Mouse (Mus musculus) adrenal gland, adult (tissue): ENCODE measurements at regions not wholly inside any gene's neighbourhood (a gene's known extent, or its start where the extent isn't known, plus 50 kb on each side); places are given as distances from the start of the nearest gene placed in this dataset.

ENCODE experiments used
- DNase-seq, 2 experiments: peaks; one replicate each; pipeline ENCODE4 v3.0.0; 2022 to 2023; ENCODE audit warnings: low spot score in 1 of 2; ENCODE audit not compliant: inconsistent age in 2 of 2

DNA sequence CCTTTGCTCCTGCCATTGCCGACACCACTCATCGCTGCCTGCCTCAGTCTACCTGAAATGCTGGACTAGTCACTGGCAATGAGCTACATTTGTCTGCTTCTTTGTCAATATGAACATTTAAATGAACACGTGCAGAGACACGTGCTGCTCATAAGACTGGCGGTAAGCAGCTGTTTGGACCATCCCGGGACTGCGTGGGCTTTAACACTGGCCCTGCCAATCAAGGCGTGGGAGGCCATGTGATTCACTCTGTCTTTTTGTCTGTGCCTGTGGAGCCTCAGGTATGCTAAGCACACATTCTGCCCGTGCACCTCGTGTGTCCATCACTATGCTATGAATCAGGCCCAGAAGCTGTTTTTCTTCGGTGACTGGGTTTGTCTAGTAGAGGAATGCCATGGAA is 199.9 kb downstream of the Rpap3 start:
- DNase-seq: no peak

DNA sequence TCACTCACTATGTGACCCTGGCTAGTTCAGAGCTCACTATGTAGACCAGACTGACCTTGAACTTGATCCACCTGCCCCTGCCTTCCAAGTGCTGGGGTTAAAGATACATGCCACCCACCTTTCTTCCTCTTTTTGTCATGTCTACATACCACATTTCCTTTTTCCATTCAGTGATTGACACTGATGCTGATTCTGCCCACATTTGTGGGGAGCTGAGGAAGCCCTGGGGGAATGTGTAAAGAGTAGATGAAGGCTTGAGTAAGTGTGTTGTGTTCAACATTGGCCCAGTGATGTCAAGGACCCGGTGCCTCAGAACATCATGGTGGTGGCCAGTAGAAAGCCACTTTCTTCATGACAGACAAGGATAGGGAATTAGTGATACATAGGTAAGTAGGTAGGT is 201.3 kb downstream of the Rpap3 start:
- DNase-seq: no peak

DNA sequence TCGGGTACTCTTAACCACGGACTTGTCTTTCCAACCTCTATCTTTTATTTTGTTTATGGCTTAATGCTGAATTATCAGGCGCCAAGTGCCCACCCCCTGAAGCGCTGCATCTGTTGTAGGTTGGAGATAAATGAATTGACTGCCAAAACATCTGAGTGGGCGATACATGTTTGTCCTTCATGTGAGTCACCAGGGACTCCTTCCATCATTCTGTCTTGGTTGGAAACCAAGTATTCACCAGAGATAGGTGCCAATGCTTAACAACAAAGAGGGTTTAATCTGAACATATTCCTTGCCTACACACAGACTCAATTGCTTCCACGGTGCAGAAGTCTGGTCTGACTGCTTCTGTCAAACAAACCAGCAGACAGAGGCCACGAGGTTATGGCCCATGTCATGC is 203.6 kb downstream of the Rpap3 start:
- DNase-seq: no peak

DNA sequence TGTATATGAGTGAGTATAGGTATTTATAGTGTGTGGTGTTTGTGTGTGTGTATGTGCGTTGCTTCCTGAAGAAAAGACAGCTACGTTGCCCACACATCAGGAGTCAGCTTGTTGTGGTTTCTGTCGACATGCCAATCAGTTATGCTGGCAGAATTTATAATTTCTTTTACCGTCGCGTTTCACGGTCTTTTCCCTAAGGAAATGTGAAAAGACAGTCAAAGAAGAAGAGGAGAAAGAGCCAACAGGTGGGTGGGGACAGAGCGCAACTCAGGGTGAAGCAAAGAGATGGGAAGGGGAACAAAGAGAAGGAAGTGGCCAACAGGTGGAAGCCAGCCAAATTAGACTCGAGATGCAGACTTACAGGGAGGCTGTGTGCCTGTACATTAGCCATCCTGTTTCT is 204.2 kb downstream of the Rpap3 start:
- DNase-seq: no peak

DNA sequence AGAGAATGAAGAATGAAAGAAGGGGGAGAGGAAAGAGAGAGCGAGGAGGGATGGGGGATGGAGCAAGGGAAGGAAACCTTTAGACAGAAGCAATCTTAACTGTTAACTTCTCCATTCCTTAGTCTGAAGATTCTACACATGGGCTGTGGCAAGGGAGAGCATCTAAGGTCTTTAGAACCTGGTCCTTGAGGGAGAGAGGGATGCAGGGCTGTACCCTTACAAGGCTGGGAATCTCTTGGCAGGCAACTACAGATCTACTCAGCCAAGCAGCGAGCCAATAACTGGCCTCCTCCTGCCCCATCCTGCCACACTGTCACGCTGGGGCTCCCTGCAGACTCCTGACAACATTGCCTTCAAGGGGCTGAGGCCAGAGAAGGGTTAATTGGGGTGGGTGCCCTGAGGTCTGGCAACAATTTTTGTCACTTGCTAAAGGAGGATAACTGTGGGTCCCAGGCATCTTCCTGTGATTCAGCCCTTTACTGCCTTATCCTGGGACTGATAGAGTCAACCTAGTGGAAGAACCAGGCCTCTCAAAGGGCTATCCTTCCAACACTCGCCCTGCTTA is 205.7 kb downstream of the Rpap3 start:
- no peak for DNase-seq

DNA sequence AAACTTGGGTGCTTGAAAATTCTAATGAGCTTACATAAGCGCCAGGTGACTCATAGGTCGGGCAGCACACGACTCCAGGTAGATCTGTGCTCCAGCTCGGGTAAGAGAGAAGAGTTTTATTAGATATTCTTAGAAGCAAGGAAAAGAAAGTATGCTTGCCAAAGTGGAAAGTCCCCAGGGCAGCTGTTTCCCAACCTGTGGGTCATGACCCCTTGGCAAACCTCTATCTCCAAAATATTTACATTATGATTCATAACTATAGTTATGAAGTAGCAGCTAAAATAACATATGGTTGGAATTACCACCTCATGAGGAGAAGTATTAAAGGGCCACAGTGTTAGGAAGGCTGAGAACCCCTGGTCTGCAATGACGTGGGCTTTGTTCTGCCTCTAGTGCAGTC is 206.4 kb downstream of the Rpap3 start:
- no peak for DNase-seq

DNA sequence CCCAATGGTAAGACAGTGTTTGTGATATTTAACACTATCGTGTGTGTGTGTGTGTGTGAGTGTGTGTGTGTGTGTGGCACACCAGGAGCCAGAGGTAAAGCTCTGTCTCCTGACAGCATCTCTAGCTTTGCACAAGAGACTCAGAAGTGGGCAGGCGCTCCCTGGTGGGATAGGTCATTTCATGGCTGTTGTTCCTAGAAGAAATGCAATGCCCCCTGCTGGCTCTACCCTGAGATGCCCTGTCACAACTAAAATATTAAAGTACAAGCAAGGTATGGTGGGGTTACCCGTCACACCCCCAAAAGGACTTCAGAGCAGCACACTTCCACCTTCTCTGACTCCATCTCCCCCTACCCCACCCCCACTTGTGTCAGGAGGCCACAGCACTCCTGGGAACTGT is 207.2 kb downstream of the Rpap3 start:
- peak; percentile 13 to 57 for DNase-seq

DNA sequence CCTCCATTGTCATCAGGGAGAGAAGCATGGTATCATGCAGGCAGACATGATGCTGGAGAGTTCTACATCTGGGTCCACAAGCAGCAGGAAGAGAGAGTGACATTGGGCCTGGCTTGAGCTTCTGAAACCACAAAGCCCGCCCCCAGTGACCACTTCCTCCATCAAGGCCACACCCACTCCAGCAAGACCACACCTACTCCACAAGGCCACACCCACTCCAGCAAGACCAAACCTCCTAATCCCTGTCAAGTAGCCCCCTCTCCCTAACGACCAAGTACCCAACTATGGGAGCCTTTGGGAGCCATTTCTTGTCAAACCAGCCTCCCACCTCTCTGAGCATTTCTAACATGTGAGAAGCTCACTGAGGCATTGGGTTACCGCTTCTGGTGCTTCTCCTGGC is 209.6 kb downstream of the Rpap3 start:
- DNase-seq: no peak

DNA sequence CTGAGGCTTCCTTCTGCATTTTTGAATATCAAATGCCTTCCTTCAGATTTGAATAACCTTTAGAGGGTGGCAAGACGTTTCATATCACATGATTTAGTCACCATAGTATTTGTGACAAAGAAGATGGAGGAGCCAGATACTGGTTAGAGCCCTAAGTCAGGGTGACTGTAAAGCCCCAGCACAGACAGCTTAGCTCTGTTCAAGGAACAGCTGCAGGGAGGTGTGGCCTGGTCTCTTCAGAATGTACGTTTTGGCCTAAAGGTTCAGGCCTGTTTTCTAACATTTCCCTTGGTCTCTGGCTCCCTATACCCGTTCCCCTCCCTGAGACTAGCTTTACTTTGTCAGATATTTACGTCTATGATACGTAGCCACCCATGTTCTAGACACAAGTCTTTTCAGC is 212.3 kb downstream of the Rpap3 start:
- no peak for DNase-seq

DNA sequence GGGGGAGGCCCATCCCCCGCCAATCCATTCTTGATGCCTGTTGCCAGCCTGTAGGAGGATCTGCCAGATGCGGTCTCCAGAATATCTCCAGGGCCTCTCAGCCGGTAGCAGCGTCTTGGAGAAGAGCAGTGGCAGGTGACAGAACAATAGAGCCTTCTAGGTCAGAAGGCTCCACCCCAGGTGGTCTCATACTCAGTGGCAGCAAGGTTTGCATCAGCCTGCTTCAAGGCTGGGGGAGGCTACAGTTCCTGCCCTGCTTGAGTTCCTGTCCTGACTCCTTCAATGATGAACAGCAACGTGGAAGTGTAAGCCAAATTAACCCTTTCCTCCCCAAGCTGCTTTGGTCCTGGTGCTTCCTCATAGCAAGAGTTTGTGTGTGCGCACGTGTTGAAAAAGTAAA is 213.8 kb downstream of the Rpap3 start:
- no peak for DNase-seq

DNA sequence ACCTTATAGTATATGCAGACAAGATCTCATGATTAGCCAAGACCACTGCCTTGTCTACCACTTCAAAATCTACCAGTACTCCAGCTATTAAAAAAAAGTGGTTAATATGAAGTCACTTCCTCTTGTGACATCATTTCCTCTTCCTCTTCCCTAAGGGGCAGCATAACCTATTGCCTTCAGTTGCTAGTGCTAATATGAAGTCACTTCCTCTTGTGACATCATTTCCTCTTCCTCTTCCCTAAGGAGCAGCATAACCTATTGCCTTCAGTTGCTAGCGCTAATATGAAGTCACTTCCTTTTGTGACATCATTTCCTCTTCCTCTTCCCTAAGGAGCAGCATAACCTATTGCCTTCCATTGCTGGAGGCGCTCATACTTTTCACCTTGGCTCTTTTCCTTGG is 218.2 kb downstream of the Rpap3 start:
- DNase-seq: no peak

DNA sequence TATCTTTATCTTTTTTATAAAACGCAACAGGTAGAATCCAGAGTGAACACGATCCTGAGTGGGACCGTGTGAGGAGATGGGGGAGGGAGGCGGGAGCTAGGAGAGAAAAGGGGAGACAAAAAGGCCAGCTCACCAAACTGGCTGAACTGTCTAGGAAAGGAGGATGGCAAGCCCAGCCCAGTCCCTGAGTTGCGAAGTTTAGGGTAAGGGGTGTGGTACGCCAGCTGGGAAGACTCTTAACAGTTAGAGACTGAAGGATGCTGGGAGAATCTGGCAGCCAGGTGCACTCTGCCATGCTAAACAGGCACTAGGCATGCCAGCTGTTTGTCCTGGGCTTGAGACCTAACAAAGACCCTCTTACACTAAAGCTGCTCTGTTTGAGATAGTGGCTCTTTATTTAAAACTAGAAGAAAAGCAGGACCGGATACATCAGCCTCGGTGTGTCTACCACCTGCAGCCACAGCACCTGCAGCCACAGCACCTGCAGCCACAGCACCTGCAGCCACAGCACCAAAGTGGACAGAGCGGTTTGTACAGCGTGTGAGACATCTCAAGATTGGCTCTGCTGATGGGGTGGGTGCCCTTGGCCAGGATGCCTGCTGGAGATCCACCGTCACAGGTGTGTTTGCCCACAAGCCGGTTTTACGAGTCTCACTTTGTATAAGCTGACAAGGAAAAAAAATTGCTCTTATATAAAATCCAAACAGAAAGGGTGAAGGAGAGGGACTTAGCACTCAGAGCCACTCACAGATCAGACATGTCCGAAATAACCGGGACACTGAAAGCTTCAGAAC is 225.1 kb upstream of the Amigo2 start:
- no peak for DNase-seq

DNA sequence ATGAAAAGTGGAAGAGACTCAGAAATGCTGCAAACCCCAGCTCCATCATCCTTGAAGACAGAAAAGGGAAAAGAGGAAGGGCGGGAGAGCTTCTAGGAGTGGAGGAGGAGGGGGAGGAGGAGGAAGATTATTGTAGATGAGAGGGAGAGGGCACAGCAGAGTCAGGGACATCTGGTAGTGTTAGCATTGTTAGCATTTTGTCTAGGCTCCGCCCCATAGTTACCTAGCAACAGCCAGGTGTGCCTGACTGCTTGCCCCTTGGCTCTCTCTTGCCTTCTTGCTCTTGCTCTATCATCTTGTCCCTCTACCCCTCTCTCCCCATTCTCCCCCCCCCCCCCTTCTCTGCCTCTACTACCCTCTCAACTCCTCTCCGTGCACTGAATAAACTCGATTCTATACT is 224.4 kb upstream of the Amigo2 start:
- no peak for DNase-seq

DNA sequence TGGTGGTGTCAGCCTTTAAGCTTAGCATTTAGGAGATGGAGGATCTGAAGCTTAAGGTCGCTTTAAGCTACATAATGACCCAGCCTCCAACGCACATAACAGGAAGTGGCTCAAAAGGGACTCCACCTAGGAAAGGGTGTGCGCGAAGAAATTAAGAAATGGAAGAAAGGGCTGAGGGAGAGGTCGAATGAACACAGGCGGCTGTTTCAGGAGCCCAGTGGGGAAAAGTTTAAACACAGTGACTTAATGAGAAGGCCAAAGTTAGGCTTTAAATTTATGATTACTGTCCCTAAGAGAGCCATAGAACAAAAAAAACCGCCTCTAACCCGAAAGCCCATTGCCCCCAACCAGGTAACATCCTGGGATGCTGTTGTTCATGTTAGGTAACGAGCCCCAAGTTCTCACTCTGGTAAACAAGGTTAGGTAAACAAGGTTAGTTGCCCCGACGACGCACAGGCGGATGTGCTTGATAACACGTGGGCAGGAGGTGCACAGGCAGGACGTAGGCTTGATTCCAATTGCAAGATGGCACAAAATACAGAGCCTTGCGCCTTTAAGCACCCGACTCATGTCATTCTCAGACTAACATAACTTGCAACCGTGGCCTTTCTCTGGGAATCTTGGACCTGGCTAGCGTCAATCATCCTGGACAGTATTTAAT is 222.7 kb upstream of the Amigo2 start:
- DNase-seq: no peak

DNA sequence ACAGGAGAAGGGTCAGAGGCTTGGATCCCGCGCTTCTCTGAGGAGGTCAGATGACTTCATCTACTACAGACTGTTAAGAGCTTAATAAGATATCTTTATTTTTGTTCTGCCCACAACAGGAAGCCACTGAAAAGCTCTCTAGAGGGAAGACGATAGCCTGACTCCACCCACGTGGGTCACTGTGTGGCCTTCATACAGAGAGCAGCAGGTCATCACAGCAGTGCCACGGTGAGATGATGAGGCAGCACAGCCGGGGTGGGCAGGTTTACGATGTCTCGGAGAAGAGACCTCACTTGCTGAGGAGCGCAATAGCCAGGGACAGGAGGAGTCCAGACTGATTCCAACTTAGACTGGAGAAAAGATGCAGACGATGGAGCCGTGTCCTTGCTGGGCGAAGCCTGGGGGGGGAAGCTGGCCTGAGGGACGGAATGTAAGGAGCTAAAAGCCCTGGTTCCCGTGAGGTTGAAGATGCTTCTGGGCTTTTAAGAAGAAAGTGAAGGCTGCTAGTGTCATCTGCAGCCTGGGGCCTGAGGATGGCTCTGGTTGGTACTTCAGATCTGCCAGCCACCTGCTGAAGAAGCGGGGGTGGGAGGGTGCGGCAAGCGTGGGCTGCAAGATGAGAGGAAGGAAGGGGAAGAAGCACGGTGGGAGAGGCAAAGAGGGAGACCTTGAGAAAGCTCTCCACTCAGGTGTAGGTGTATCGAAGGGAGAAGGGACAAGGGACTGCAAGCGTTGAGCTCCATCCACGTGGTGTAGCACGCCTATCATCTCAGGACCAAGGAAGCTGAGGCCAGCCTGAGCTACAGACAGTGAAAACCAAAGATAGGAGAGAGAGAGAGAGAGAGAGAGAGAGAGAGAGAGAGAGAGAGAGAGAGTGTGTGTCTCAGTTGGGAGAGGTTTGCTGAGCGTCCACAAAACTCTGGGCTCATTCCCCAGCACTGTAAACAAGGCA is 221.9 kb upstream of the Amigo2 start:
- no peak for DNase-seq

DNA sequence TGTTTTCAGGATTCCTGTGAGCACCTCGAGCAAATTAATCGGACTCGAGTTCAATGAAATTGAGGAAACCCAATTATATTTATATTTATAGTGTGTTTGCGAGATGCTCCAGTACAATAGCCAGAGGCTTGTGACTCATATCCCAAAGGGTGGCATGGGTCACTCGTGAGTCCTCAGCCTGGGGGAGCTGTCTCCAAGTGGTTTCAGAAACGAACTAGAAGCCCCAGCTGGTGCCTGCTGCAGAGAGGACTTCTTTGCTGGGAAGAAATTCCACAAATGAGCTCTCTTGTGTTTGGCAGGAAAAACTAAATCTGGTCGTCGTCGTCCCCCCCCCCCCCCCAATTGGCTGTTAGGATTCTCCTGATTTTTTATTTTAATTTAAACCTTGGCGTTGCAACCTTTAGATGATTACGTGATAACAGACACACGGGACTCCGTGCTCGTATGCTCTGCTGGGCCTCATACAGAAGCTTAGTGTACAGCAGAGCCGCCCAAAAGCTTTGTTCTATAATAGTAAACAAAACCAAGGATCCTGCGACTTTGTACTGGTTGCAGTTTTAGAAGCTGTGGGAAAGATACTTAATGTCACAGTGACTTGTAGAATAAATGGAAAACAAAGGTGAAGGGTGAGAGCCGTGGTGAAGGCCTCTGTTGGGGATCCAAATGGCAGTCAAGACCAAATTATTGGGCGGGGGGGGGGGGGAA is 220.8 kb upstream of the Amigo2 start:
- no peak for DNase-seq

DNA sequence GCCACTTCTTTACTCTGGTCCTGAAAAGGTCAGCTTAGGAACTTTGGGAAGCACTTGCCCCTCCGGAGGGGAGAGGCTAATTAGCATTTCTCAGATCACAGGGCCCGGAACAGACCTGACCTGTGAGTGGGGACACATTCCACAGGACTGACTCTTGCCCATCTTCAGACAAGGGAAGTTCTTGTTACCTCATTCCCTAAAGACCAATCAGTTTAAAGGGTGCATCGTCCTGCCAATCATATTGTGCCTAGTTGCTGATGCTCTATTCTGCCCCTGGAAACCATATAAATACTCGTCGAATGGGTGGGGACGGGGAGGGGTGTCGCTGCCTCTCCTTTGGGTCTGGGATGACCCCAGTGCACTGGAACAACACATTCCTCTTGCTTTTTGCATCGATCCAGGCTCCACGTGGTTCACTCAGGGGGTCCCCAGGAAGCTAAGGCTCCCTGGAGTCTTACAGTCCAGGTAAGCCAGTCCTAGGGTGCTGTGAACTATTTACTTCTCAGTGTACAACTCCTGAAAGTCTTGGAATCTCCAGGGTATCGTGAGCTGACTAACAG is 219.9 kb upstream of the Amigo2 start:
- DNase-seq: no peak

DNA sequence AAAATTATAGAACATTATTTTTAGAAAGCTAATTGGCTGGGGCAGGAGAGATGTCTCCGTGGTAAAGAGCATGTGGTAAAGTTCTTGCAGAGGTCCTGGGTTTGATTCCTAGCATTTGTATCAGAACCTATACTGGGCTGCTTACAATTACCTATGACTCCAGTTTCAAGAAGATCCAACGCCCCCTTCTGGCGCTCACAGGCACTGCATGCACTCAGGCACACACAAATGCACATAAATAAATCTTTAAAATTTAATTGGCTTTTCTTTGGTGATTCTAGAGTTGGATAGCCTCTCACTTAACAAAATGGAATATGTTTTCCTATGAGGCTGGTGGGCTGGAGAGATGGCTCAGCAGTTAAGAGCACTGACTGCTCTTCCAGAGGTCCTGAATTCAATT is 219.0 kb upstream of the Amigo2 start:
- peak in 1 of 2 experiments; percentile 46 for DNase-seq

DNA sequence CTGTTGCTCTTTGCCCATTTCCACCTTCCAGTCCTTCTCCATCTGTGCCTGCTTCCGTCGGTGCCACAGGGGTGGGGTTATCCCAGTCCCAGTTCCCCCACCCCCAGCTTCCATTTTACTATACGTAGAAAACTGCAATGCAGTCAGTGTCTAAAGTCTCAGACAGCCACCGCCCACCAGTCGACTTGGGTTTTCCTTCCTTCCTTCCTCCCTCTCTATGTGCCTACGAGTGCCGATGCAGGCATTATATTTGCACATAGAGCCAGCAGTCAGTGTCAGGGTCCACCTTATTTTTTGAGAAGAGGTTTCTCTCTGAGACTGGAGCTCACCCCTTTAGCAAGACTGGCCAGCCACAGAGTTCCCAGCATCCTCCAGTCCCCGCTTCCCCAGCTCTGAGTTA is 218.3 kb upstream of the Amigo2 start:
- no peak for DNase-seq

DNA sequence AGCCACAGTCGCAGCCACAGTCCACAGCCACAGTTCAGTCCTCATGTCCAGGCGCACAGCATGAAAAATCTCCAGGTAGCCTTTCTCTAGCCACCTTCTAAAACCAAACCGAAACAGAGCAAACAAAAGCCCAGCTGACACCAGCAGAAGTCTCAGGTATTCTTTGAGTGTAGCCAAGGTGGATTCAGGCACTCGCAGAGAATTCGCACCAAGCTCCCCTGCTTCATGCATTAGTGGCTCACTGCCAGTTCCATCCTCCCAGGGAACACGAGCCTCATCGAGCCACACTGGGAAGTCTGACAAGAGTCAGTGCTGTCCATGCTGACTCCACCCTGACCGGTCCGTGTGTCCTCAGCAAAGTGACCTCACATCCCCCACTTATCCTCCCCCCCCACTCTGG is 217.7 kb upstream of the Amigo2 start:
- DNase-seq: no peak

DNA sequence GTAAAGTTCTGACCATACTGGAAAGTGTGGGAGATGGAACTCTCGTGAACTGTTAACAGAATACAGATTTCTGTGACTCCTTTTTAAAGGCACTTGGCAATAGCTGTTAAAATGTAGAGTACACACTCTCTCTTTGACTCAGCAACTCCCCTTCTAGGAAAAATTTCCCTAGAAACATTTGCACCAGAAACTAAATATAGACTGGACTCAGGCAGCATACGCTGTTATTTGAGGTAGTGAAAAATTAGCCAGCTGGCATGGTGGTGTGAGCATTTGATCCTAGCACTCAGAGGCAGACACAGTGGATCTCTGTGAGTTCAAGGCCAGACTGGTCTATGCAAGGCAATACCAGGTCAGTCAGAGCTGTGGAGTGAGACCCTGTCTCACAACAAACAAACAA is 215.5 kb upstream of the Amigo2 start:
- no peak for DNase-seq
